Mouse (Mus musculus): ENCODE measurements around the gene Kat14.
"Not testable (repeated sequence)": the region's sequence is repeated elsewhere in the genome, so short reads cannot be mapped to it uniquely, and the experiment has no call there.

Kat14 gene

DNA sequence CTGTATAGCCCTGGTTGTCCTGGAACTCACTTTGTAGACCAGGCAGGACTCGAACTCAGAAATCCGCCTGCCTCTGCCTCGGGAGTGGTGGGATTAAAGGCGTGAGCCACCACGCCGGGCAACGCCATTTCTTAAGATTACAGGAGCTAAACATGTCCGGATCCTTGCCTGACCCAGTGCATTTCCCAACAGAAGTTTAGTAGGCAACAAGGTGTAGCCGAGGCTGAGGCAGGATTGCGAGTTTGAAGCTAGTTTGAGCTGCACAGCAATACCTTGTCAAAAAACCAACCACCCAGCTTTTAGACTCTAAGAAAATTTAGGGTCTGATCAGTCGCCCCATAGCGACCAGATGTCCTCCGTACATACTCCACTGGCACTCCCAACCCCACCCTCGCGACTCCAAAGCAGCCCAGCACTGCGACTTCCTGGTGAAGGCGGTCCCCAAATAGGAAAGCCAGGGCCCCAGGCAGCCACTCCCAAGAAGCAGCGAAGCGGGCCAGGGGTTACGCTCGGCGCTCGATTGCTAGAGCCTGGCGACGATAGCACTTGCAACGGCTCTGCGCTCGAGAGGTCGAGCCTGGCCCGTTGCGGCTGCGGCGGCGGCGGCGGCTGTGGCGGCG is at the start of gene Kat14, which contains the start of gene Pet117:
Gene Kat14, plus strand, starts transcription at position 584 of the 620 bp plus-strand sequence.
Gene Pet117, plus strand, starts transcription at position 597 of the 620 bp plus-strand sequence.
- peak; percentile 94 to 96 for DNase-seq

DNA sequence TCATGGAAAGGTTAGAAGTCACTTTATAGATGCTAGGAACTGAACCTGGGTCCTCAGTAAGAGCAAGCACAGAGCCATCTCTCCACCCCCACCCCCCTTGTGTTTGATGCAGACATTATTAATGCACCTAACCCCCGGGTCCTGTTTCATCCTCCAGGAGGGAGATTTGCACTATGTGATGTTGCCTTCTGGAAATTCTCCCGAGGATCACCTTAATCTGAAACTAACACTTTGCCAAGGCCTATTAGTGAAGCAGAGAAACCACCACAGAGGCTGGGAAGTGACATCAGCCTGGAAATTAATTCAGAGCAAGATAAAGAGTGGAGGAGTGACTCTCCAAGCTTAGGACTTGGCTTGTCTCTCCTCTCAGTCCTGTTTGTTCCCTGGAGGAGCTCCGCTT is 44.6 kb upstream of the Kat14 start:
- no peak for DNase-seq

- DNase-seq: no peak
These were observed 39.3 kb upstream of the Kat14 start for GRCm38 (mm10) chr2:144329451-144329850.

GRCm38 (mm10) chr2:144329937-144330336 is 38.8 kb upstream of the Kat14 start:
- no peak for DNase-seq

DNA sequence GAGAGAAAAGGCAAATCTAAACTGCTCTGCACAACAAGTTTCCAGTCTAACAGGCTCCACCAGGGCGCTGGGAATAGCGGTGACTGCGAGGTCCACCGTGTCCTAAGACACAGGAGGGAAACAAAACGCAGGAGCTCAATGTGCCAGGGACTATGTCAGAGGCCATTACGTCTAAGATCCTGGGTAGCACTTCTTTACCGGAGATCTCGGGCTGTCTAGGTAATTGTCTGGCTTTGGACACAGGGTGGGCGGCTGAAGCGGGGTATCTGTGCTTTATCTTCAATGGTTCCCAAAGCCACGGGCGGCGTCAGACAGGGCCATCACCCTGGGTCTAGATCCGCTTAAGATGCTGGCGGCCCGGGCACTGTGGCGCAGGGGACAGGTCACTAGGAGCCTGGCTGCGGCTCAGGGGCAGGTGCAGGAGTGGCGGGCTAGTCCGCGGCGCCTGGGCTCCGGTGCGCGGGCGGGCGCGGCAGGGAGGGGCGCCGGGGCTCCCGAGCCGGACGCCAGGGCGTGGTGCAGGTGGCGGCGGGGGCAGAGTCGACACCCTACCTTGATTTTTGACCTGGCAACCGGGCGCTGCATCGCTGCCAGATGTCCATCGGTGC is 38.3 kb upstream of the Kat14 start:
- peak in 1 of 2 experiments; percentile 12 for DNase-seq

GRCm38 (mm10) chr2:144330960-144331371 is 37.8 kb upstream of the Kat14 start:
- DNase-seq: peak in 1 of 2 experiments; percentile 13

DNA sequence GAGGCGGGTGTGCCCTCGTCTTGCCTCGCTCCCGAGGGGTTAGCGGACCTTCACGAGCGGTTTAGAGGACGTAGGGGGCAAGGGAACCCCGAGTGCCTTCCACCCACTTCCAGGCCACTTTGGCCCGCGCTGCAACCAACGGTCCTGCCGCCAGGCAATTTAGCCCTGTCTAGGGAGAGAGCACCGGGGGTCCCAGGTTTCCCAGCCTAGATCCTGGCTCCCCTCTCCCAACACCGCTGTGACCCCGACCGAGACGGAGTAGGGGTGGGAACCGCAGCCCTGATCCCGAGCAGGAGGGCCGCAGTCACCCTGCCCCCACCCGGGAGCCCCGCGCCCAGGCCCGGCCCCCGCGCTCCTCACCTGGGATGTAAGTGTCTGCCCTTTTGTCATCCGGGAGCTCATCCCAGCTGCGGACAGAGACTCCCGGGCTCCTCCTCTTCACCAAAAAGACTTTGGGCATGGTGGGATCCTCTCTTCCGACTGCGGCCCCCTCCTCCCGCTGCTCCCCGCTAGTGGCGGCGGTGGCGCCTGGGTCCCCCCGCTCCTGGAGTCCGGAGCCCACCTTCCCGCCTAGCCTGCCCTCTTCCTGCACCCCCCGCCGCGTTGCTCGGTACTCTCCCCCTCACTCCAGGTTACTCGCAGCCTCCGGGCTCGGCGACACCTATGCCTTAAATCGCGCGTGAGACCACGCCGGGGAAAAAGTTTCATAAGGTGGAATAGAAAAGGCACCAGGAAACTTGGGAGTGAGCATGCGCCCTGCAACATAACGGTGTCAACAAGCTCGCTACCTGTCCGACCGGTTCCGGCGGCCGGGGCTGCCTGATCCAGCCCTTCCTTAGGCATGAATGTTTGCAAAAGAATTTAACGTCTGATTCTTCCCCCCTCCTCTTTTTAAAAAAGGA is 37.1 kb upstream of the Kat14 start, which contains the start of gene Ovol2:
Gene Ovol2, minus strand, starts transcription at position 746 of the 902 bp plus-strand sequence.
- no peak for DNase-seq

GRCm38 (mm10) chr2:144332486-144332885 is 36.3 kb upstream of the Kat14 start:
- no peak for DNase-seq

DNA sequence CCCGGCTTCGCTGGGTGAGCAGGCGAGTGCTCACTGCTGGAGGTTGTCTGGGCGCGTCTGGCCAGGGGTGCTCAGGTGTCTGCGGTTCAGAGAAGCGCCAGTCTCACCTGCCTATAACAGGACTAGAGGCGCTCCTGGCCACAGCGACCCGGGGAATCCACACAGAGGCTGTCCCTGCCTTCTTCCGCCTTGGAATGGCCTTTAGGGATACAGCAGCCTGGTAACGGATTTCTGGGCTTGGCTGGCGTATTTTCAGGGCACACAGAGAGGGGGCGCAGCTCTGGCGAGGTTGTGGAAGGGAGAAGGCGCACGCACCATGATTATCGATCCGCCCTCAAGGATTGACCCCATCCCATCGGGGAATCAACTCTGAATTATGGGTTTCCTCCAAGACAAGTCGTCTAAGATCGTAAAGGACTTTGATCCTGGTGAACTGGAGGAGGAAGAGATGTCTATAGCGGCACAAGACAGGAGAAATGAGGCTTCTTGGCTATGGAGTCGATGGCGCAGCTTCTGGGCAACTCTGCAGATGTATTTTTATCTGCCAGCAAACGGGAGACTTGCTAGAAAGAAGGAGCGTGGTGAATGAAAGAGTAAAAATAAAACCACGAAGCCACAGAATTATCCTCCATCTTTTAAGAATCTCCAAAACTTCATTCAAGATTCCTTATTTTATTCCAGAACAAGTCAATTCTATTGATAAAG is 35.5 kb upstream of the Kat14 start:
- no peak for DNase-seq

GRCm38 (mm10) chr2:144337230-144337629 is 31.6 kb upstream of the Kat14 start:
- no peak for DNase-seq

DNA sequence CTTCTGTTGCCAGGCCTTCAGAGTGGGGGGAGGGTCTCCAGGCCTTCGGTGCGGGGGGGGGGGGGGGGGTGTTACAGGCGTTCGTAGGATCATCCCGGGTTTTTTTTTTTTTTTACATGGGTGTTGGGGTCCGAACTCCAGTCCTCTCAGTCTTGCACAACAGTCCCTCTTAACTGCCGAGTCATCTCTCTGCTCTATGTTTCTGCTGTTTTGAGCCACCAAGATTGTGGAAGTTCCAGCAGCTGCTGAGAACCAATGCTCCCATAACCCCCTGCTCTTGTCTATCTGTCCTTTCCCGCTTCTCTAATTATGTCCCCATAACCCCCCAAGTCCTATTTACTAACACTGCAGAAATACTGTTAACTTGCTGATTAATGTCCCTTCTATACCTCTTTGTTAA is 31.1 kb upstream of the Kat14 start:
- DNase-seq: no peak

DNA sequence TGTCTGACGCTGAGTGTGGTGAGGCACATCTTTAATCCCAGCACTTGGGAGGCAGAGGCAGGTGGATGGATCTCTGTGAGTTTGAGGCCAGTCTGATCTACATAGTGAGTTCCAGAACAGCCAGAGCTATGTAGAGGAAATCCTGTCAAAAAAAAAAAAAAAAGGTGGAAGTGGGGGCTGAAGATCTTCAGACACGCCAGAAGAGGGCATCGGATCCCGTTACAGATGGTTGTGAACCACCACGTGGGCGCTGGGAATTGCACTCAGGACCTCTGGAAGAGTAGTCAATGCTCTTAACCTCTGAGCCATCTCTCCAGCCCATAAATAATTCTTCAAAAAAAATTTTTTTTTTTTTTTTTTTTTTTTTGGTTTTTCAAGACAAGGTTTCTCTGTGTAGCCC is 30.6 kb upstream of the Kat14 start:
- not testable (repeated sequence) for DNase-seq

DNA sequence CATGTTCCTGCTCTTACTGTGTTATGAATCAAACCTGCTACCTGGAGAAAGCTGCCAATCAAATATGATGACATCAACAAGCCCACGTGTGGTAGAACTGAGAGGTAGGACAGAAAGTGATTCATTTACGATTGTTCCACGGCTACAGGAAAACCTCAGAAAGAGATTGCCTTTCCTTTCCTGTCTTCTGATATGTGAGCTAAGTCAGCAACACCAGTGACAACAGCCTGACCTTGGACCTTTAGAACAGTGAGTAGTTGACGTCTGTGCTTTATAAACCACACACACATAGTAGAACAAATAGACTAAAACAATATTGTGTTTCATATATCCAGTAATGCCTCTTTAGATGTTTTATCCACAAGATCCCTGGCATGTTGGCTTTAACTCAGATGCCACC is 25.6 kb upstream of the Kat14 start:
- DNase-seq: no peak

DNA sequence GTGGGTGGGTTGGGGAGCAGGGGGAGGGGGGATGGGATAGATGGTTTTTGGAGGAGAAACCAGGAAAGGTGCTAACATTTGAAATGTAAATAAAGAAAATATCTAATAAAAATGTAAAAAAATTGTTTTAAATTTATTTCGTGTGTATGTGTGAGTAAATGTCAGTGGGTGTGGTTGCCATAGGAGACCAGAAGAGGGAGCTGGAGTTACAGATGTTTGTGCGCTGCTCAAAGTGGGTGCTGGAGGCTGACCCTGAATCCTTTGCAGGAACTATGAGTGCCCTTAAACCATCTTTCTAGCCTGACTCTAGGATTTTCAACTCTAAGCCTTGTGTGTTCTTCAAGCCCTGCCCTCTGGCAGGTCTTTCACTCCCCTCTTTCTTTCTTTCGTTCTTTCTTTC is 20.3 kb upstream of the Kat14 start:
- DNase-seq: no peak

DNA sequence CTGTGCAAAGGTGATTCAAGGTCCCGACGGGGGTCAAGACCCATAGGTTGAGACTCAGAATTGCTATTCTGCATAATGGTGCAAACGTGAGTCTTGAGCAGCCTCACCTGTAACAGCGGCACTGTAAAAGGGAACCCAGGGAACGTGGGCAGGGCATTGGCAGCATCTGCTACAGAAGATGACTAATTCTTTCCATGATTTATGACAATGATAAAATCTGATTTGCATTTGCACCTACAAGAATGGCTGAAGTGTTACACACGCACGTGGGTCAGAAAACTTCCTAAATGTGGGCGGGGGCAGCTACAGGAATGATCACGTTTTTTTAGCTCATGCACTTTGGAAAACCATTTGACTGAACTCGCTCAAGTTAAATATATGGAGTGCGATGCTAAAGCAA is 15.9 kb upstream of the Kat14 start:
- no peak for DNase-seq

- DNase-seq: no peak
These were observed 238 bp downstream of the Kat14 start for GRCm38 (mm10) chr2:144369020-144369421.

- no peak for DNase-seq
These were observed 728 bp downstream of the Kat14 start for GRCm38 (mm10) chr2:144369511-144369910.

DNA sequence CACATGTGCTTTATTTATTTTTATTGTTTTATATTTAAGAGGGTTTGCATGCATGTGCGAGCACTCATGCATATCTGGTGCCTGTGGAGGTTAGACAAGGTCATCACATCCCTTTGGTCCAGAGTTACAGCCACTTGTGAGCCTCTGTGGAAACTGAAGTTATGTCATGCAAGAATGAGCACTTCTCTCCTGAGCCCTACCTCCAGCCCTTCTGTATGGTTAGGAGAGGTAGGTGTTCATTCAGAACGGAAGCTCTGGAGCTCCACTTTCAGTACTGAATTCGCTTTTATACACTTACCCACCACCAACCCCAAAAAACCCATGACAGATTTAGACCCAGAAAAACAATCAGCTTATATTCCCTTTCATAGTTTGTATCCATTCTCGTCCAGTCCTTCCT is 2.8 kb downstream of the Kat14 start:
- DNase-seq: no peak

- DNase-seq: no peak
These were observed 4.3 kb downstream of the Kat14 start for GRCm38 (mm10) chr2:144373063-144373462.

DNA sequence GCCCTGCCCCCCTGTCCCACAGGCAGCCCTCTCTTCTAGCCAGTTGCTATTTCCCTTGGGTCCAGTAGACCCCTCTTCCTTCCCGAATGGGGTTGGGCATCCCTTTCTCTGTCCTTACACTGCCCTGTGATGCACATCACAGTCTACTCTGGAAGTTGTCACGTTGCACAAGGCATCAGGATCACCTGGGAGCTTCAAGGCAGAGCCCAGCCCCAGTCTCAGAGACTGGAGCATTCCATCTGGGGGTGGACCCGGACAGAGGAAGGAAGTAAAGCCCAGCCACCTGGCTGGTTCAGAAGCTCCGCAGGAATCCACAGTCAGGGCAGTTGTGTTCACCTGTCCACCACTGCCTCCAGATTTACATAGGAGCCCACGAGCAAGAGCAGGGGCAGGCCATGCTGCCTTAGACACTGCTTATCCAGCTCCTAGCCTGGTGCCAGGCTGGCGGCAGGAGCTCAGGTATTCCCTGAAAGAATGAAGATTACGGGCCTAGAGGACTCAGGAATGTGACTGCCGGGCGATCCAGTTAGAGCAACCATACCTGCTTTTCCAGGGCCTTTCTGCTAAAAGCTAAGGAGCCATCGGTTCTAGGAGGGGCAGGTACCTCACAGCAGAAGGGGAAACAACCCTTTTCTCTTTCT is 6.4 kb downstream of the Kat14 start:
- DNase-seq: no peak

- DNase-seq: peak; percentile 59 to 61
These were observed 12.5 kb downstream of the Kat14 start for GRCm38 (mm10) chr2:144381293-144381692.

- DNase-seq: peak; percentile 22 to 38
These were observed 13.0 kb downstream of the Kat14 start for GRCm38 (mm10) chr2:144381741-144382140.

All from cerebellum, postnatal 36 days (tissue).